Mouse (Mus musculus): ENCODE measurements at regions not wholly inside any gene's neighbourhood (a gene's known extent, or its start where the extent isn't known, plus 50 kb on each side); places are given as distances from the start of the nearest gene placed in this dataset.

DNA sequence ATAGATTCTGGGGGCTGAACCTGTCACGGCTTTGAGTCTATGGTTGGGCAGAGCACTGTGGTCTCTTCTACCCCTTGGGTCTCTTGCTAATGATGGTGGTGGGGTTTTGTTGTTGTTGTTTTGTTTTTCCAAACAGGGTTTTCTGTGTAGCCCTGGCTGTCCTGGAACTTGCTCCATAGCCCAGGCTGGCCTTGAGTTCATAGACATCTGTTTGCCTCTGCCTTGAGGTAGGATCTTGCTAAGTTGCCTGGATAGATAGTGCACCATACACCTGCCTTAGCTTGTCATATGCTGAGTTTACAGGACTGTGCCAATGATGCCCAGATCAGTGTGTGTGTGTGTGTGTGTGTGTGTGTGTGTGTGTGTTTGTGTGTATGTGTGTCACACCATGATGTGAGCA is 121.6 kb upstream of the Cpsf6 start:
- TF ChIP-seq CTCF (IDR thresholded peaks at IDR 0.05; ENCODE audit: control insufficient read depth, insufficient read depth, low read length): no peak
- no peak for TF ChIP-seq POLR2A (IDR thresholded peaks at IDR 0.05; ENCODE audit: borderline replicate concordance, control insufficient read depth, low read depth, low read length)

Data from bone marrow, adult 2 months (tissue).